Mouse (Mus musculus) CD8-positive naive resting alpha-beta T cell, adult 2 months (primary cell): ENCODE data around the gene Fam163a.
"Not testable (repeated sequence)": the region's sequence is repeated elsewhere in the genome, so short reads cannot be mapped to it uniquely, and the experiment has no call there.

Experiments used
- DNase-seq, 2 experiments: peaks; one replicate each; pipeline ENCODE4 v3.0.0; 2022; ENCODE audit warnings: low read depth in 2 of 2, low spot score in 2 of 2

The Fam163a gene

GRCm38 (mm10) chr1:156204656-156205131, at the start of gene Fam163a:
Fam163a (minus strand) TSS chr1:156205026.
- DNase-seq: no peak

- not testable (repeated sequence) for DNase-seq
Measured at GRCm38 (mm10) chr1:156251096-156251495, 46.3 kb upstream of the Fam163a start.

- no peak for DNase-seq
Measured at GRCm38 (mm10) chr1:156247893-156248292, 43.1 kb upstream of the Fam163a start.

GRCm38 (mm10) chr1:156241713-156242348, 37.0 kb upstream of the Fam163a start:
- peak; percentile 6 to 28 for DNase-seq

GRCm38 (mm10) chr1:156241035-156241434, 36.2 kb upstream of the Fam163a start:
- DNase-seq: peak; percentile 10 to 21

GRCm38 (mm10) chr1:156231122-156231521, 26.3 kb upstream of the Fam163a start:
- DNase-seq: no peak

GRCm38 (mm10) chr1:156230339-156231089, 25.7 kb upstream of the Fam163a start:
- no peak for DNase-seq

- peak; percentile 23 to 30 for DNase-seq
Measured at GRCm38 (mm10) chr1:156229448-156229847, 24.6 kb upstream of the Fam163a start.

- no peak for DNase-seq
Measured at GRCm38 (mm10) chr1:156228728-156229127, 23.9 kb upstream of the Fam163a start.

- no peak for DNase-seq
Measured at GRCm38 (mm10) chr1:156226903-156227302, 22.1 kb upstream of the Fam163a start.

GRCm38 (mm10) chr1:156222205-156223000, 17.6 kb upstream of the Fam163a start:
- no peak for DNase-seq

- DNase-seq: no peak
Measured at GRCm38 (mm10) chr1:156221327-156221726, 16.5 kb upstream of the Fam163a start.

GRCm38 (mm10) chr1:156218573-156218972, 13.7 kb upstream of the Fam163a start:
- no peak for DNase-seq

- no peak for DNase-seq
Measured at GRCm38 (mm10) chr1:156217941-156218340, 13.1 kb upstream of the Fam163a start.

- no peak for DNase-seq
Measured at GRCm38 (mm10) chr1:156217393-156217792, 12.6 kb upstream of the Fam163a start.

GRCm38 (mm10) chr1:156216249-156216648, 11.4 kb upstream of the Fam163a start:
- no peak for DNase-seq

GRCm38 (mm10) chr1:156214651-156215050, 9.8 kb upstream of the Fam163a start:
- no peak for DNase-seq

- DNase-seq: no peak
Measured at GRCm38 (mm10) chr1:156212923-156213322, 8.1 kb upstream of the Fam163a start.

- DNase-seq: no peak
Measured at GRCm38 (mm10) chr1:156211809-156212317, 7.0 kb upstream of the Fam163a start.

GRCm38 (mm10) chr1:156205164-156205563, 338 bp upstream of the Fam163a start:
- DNase-seq: no peak

- DNase-seq: no peak
Measured at GRCm38 (mm10) chr1:156203961-156204655, 718 bp downstream of the Fam163a start.
